Mouse (Mus musculus): ENCODE results near the gene Vcl.

The Vcl gene

DNA sequence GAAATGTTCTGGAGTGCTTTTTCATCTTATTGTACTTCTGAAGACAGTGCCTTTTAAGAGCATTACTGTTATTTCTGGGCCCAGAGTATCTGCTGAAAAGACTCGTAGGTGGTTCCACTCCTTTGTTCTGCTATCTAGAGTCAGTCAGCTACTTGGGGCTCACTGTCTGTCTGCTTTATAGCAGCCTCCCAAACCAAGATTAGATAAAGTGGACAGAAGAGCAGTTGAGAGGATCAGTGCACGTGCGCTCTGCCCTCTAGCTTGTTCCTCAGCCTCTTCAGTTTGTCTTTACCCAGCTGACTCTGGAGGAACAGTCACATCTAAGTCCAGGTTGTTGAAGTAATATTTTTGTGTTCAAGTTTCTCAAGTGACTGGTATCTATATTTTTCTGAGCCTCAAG, 144.8 kb downstream of the Vcl start:
- no peak for DNase-seq

DNA sequence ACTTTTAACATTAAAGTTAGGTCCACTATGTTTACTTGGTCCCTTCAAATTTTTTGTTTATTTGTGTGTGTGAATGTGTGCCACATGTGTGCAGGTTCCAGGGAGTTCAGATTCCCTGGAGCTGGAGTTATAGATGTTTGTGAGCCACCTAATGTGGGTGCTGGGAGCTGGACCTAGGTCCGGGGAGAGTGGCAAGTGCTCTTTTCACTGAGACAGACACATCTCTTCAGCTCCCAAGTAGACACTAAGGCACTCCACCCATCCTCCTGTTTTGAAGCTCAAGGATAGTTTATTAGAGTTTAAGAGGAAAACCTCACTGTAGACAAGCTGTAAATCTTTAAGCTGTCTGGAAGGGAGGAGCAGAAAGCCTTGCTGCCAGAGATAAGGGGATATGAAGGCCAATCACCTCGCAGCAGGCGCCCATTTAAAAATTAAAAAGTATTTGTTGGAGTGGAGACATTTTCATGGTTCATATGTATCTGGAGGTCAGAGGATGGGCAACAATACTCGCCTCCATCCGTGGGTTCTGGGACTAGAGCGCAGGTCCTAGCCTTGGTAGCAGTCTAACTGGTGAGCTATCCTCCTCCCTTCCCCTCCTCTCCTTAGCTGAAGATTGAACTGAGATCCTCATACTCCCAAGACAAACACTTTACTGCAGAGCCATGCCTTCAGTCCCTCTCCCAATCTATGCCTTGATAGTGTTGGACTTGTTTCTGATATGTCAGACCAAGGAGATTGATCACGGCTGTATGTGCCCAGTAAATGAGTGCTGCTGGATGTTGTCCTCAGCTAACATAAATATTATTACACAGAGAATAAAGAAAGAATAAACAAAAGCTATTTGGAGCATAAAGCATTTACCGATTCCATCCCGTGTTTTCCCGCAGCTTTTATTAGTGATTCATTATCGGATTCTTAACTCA, 145.5 kb downstream of the Vcl start:
- no peak for DNase-seq

DNA sequence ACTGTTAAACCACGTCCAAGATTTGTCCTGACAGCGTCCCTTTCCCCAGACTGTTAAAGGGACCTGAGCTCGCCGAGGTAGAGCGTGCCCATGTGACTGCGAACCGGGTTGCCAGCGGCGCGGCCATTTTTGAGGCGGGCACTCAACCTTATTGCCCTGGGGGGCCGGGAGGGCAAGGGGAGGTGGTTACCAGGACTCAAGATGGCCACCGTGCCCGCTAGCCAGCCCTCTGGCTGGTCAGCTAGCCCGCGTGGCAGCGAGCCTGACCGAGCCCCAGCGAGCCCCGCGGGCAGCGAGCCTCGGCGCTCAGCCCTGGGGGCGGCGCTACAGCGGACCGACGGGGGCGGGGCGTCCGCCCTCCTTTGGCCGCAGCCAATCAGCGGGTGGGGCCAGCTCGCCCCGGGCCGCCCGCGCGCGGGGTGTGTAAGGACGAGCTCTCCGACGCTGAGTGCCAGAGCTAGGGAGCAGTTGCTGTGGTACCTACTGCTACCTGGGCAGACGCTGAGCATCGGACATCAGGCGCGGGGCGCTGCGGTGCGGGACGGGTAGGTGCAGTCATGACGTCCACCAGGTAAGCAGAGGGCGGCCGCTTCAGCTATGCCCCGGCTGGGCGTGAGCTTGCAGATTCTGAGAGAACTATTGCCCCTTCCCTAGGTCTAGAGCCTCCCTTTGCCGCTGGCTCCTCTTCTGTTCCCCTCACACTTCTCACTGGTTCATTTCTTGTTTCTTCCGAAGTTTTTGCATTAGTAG, 146.7 kb downstream of the Vcl start:
- DNase-seq: peak; percentile 90

DNA sequence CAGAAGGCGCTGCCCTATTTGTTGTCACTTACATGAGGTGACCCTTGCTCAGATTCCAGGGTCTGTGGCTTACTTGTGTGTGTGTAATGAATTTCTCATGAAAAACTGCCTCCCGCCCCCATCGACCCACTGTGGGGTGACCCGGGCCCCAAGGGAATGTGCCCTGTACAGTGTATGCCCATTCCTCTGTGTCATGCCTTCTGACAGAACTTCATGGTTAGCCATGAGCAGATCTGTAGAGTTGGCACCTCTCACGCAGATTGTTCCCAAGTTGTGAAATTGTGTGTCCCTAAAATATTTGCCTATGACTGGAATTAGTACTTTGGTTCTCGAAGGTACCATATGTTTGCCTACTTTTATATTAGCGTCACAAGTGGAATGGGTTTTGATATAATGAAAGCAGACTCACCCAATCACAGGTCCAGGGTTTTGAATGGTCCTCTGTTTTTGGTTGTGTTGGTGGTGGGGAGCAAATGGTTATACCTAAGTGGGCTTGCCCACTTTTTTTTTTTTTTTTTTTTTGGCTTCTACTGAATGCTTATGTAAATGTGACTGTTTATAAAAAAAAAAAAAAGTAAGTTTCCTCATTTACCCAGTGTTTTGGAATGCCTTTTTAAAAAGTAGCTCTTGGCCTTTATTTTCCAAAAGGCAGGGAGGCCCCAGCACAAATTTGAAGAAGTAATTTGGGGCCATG, 147.4 kb downstream of the Vcl start:
- no peak for DNase-seq

DNA sequence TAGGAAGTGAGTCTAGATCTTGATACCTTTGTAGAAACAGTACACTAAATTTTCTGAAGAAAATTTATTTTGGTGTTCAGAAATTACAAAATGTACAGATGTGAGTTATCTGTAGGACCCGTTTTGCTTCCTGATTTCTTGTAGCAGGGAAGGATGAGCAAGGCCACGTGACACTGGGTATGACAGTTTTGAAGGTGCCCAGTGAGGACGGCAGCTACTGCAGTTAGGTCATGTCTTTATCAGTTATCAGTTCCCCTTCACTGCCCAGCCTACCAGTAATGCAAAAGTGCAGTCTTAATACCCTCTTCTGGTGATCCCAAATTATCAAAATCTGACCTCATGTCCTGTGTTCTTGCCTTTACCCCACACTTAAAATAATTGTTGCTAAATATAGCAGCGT, 148.7 kb downstream of the Vcl start:
- no peak for DNase-seq

DNA sequence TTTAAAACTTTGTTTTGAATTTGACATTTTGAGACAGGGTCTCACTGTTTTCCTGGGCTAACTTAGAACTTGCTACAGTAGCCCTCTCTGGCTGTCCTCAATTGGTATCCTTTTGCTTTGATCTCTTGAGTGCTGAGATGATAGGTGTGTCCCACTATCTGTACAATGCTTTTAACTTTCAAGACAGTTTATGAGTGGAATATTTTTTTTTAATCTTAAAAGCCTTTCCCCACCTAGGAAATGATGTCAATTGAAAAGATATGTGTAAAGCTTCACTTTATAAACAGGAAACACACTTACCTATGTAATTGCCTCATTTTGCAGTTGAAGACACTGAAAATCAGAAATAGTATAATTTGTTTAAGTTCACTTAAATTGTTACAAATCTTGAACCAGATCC, 149.3 kb downstream of the Vcl start:
- no peak for DNase-seq

DNA sequence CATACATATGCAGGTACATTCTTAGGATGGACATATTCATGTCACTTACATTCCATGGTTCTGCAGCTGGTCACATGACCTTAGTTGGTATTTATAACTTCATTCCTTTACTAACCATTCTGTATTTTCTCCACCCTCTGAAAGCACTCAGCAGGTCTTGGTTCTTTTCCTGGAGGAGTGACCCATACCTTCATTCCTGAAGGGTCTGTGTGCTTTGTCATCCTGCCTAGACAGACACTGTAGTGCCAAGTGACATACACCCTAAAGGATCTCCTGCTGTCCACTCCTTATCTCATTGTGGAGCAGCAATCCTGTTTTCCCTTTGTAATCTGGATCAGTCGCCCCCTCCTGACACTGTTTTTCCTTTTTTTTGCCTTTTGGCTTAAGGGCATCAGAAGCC, 153.6 kb downstream of the Vcl start:
- DNase-seq: no peak
